Mouse (Mus musculus) liver, postnatal 0 days (tissue): ENCODE data around the gene Olfr1355.
"Not testable (repeated sequence)": the region's sequence is repeated elsewhere in the genome, so short reads cannot be mapped to it uniquely, and the experiment has no call there.

ENCODE experiments used
- CTCF ChIP-seq: sonication (generic); IDR thresholded peaks from 2 replicates; pipeline ENCODE4 v1.5.1; 2016; ENCODE audit warnings: antibody characterized with exemption, low read depth
- EP300 ChIP-seq: IDR thresholded peaks from 2 replicates; pipeline ENCODE4 v1.6.1; 2016; ENCODE audit warnings: antibody characterized with exemption, low read depth, mild to moderate bottlenecking

GRCm38 (mm10) chr10:78912871-78913270 is 37.5 kb downstream of the Olfr1355 start, which contains the start of gene Olfr1354:
- TF ChIP-seq CTCF, EP300: not testable (repeated sequence)
